Mouse (Mus musculus) thymus, adult 18-20 months (tissue): ENCODE data around the gene Man2a1.

ENCODE experiments used
- DNase-seq, 2 experiments: peaks; one replicate each; pipeline ENCODE4 v3.0.0; 2022; ENCODE audit warnings: mixed read lengths in 2 of 2

The Man2a1 gene

DNA sequence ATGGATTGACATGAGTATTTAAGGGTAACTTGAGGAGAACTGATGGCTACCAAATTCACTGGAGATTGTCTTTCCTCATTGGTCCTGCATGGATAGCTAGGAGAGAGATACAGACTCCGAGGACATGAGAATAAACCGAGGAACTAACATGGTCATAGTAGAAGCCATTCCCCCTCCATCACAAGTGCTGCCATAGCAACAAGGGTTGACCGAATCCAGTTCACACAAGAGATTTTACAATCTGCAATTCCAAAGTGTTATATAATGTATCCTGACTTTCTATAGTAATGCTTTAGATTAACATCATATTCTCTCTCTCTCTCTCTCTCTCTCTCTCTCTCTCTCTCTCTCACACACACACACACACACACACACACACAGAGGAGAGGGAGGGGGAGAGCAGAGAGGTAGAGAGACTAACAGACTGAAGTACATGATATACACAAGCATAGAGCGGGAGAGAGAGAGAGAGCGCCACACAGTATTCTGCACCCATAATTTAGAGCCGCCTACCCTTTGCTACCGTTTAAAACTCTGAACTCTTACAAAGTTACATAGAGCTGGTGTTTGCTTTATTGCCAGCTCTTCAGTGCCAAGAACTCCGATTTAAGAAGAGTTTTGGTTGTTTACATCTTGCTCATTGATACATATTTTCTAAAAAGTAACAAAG lies 37.5 kb downstream of the Man2a1 start:
- no peak for DNase-seq

DNA sequence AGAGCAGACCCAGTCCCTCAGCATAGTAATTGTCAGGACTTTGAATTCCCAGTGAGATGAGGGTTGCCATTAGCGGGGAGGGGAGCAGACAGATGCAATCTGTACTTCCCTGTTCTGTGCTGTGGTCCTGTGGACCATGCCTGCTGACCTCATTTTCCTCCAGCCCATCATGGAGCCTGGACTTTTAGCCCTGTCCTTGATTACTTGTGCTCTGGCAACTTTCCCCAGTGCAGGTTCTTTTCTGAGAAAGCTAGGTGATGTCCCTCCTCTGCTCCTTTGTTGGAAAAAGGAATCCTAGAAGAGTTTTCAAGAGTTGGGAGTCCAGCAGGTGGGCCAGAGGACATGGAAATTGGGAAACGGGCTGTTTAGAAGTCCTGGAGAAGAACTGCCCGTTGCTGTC lies 40.8 kb downstream of the Man2a1 start:
- no peak for DNase-seq

GRCm38 (mm10) chr17:64643644-64644043 lies 43.1 kb downstream of the Man2a1 start:
- no peak for DNase-seq

- no peak for DNase-seq
Observed at GRCm38 (mm10) chr17:64644888-64645605, 44.5 kb downstream of the Man2a1 start.

DNA sequence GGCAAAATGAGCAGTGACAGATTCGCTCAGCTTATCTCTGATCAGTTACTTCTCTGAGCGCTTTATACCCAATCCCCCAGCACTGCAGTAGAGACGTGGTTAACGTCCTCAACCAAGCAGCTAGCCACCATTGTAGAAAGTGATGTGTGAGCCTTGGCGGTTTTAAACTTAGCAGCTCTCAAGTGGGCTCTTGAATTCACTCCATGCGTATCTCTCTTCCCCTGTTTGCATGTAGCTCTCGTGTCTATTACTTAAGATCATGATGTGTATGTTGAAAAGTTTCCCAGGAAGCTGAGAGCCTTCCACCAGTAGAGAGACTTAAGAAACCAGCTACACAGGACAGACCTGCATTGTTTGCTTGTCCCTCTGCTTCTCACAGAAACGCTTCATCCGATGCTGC lies 46.9 kb downstream of the Man2a1 start:
- no peak for DNase-seq

DNA sequence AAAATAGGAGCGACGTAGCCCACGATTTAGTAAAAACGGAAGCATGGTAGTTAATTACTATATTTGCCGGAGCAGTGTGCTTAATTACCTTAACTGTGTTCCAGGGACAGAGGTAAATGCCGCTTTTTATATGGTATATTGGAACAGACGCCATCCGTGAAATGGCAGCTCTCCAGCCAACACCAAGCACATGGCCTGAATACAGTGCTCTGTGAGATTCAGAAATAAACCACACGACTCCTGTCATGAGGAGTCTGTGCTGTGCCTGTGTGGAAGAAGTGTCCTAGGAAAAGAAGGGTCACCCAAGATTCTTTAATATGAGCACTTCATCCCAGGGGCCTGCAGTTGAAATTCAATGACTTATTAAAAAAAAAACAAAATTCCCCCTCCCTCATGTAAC lies 50.2 kb downstream of the Man2a1 start:
- no peak for DNase-seq

DNA sequence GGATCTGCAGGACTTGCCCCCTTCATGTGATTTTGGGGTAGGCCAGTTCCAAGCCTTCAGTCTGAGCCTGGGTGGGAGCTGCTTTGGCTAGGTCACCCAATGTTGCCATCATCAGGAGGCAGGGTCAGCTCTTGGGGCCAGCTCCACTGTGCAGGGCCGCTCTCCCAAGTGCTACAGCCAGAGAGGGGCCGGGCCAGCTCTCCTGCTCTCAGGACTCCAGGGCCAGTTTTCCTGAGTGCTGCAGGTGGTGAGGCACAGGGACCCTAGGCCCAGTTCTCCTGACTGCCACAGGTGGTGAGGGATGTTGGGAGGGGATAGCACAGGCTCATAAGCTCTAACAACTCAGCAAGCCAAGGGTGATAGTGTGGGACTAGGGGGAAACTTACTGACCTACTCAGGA lies 53.1 kb downstream of the Man2a1 start:
- no peak for DNase-seq

- DNase-seq = no peak
Observed at GRCm38 (mm10) chr17:64659682-64660081, 59.1 kb downstream of the Man2a1 start.

- DNase-seq = no peak
Observed at GRCm38 (mm10) chr17:64666518-64666917, 66.0 kb downstream of the Man2a1 start.

GRCm38 (mm10) chr17:64668504-64668903 lies 68.0 kb downstream of the Man2a1 start:
- peak in 1 of 2 experiments; percentile 8 for DNase-seq

GRCm38 (mm10) chr17:64674401-64674800 lies 73.9 kb downstream of the Man2a1 start:
- DNase-seq = no peak

DNA sequence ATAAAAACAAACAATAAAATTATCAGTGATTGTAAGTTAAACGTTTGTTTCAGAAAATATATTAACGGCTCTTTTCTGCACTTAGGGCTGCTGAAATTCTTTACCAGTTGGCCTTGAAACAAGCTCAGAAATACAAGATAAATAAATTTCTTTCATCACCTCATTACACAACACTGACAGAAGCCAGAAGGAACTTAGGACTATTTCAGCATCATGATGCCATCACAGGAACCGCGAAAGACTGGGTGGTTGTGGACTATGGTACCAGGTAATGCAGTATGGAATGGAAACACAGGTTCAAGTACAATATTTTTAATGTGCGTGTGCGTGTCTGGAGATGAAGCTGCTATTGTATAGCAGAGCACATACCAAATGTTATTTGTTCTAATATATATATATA lies 74.4 kb downstream of the Man2a1 start:
- no peak for DNase-seq

GRCm38 (mm10) chr17:64676735-64677469 lies 76.4 kb downstream of the Man2a1 start:
- no peak for DNase-seq

GRCm38 (mm10) chr17:64681461-64681860 lies 80.9 kb downstream of the Man2a1 start:
- DNase-seq = no peak

DNA sequence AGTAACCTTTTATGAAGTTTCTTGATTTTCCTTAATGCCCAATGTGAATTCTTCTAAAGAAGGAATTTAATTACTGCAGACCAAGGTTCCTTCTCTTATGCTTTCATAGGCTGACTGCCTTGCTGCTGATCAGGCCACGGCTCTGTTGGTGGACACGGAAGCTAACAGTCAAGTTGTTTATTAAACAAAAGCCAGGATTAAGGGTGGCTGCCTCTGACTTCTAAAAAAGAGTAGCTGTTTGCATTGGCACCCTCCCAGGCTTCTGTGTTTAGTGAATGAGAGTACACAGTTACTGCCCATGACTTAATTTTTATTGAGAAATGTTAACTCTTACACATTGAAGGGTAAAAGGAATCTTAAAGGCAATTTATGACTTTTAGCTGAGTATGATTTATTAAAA lies 81.4 kb downstream of the Man2a1 start:
- DNase-seq = no peak

- DNase-seq = no peak
Observed at GRCm38 (mm10) chr17:64684088-64684487, 83.6 kb downstream of the Man2a1 start.

- no peak for DNase-seq
Observed at GRCm38 (mm10) chr17:64685216-64685903, 84.8 kb downstream of the Man2a1 start.

GRCm38 (mm10) chr17:64689614-64690013 lies 89.1 kb downstream of the Man2a1 start:
- no peak for DNase-seq

DNA sequence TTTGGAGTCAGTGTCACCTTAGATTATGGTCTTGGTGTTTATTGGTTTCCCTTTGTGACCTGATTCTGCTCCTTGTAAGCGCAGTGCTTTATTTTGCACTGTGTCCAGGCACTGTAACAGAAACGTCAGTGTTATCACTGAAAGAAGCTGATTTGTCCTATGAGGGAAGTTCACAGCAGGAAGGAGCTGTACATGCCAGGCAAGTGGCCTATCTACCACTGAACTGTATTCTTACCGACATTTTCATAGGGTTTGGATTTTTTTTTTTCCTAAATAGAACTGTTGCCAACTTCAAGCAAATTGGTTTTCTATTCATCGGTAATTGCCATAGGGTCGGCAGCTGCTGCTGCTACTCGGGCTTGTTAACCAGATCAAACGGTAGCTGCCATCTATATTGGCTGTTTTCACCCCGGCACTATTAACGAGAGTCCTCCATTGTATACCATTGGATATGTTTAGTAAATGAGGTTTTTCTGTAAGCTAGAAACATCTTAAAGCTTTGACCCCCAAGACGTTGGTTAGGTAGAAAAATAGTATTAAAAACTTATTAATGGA lies 96.8 kb downstream of the Man2a1 start:
- DNase-seq = no peak

GRCm38 (mm10) chr17:64698516-64698915 lies 98.0 kb downstream of the Man2a1 start:
- no peak for DNase-seq

DNA sequence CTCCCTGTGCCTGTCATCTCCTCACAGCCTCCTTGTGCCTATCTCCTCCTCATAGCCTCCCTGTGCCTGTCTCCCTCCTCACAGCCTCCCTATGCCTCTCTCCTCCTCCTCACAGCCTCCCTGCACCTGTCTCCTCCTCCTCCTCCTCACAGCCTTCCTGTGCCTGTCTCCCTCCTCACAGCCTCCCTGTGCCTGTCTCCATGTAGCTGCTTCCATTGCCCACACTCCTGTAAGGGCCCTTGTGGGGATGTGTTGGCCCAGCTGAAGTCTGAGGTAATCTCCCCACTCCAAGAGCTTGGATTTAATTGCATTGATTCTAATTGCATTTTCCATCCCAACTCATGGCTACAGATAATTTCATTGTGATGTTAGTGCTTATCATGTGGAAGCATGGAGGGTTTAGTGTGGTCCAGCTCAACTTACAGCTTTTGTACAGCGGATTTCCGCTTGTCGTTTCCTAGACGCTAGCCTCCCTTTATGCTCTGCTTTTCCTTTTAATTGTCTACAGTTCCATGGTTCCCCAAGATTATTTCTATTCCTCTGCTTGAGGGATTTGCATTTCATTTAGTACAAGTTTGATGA lies 103.2 kb downstream of the Man2a1 start:
- DNase-seq = no peak

GRCm38 (mm10) chr17:64707529-64707928 lies 107.0 kb downstream of the Man2a1 start:
- DNase-seq = no peak

DNA sequence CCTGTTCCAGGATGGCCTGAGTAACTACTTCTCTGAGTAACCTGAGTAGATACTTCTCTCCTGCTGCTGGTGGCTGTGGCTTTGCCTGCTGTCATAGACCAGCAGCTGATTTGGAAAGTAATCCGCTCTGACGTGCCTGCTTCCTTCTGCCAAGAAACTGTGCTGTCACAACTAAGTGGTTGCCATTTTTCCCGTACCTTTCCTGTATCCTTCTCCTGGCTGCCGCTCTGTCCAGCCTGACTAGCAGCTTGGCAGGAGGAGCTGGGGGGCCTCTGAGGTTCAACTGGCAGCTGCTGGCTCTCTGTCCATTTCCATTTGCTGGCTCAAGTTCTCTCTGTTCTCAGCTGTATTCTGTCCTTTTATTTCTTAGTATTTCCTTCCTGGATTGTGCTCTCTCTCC lies 115.8 kb downstream of the Man2a1 start:
- no peak for DNase-seq
